20 mouse cellular contexts compared by ENCODE assay signal in genomic region chr17:8928560-8928959, GRCm38 (mm10). TPM values are rescaled to one million over a fixed set of nuclear protein-coding genes. Genes with fewer than 3 reads are reported as not detected.
A peak's percentile ranks its signal among the peaks of the same experiment; 100 is the strongest.
DNase-seq lines count a peak whose midpoint lies in the region; ATAC-seq and TF ChIP-seq lines count a peak whose summit lies in the region.
"Had no signal": no experiment of that assay in that cellular context is flagged by ENCODE, and none has a peak within 500 bp of the region (broad histone marks: within the 10 kb centered on the region; RNA-seq: fewer than 3 reads in every experiment).

No protein-coding gene starts in this region.

- no peaks in the 10 kb centered on the region for H3K27me3 ChIP-seq in hindbrain, embryonic 13.5 days
- no peaks in the 10 kb centered on the region for H3K27me3 ChIP-seq in hindbrain, embryonic 12.5 days
- H3K27me3 ChIP-seq in midbrain, embryonic 10.5 days (ENCODE audit: low read depth, poor library complexity, severe bottlenecking): no peaks in the 10 kb centered on the region
- no peaks in the 10 kb centered on the region for H3K27me3 ChIP-seq in midbrain, postnatal 0 days (ENCODE audit: insufficient read depth, low read length)

- DNase-seq in kidney, postnatal 14 days: peak; percentile 15
- no peak for DNase-seq in kidney, postnatal 4 days
- DNase-seq in midbrain, embryonic 10.5 days (ENCODE audit: low spot score): no peak
- no peak for DNase-seq in midbrain, postnatal 0 days (ENCODE audit: low spot score)
- DNase-seq in left cerebral cortex, postnatal 25 days (ENCODE audit: low spot score in 2 of 2): no peak
- DNase-seq: adrenal gland, postnatal 10 days; cerebellum, adult 11 months; cerebellum, adult 8-10 months; cerebellum, postnatal 14 days; embryo, embryonic 11 days; gastrocnemius, adult 2 months; gastrocnemius, postnatal 25 days had no signal

- no peak overlapping the region for H3K4me3 ChIP-seq in hindbrain, embryonic 13.5 days
- no peak overlapping the region for H3K4me3 ChIP-seq in hindbrain, embryonic 12.5 days
- H3K4me3 ChIP-seq in midbrain, embryonic 10.5 days: no peak overlapping the region
- H3K4me3 ChIP-seq in midbrain, postnatal 0 days (ENCODE audit: low read depth, low read length): no peak overlapping the region
- H3K4me3 ChIP-seq: embryonic facial prominence, embryonic 15.5 days; erythroblast, embryonic 14.5 days; forebrain, embryonic 10.5 days; gastrocnemius, adult 2 months; heart, embryonic 12.5 days had no signal

- no peak for TF ChIP-seq CTCF in midbrain, postnatal 0 days (IDR thresholded peaks at IDR 0.05)

- H3K4me2 ChIP-seq in hindbrain, embryonic 13.5 days: no peak overlapping the region
- H3K4me2 ChIP-seq in hindbrain, embryonic 12.5 days (replicated peaks): no peak overlapping the region
- H3K4me2 ChIP-seq in midbrain, postnatal 0 days (ENCODE audit: low read depth, low read length, poor library complexity, severe bottlenecking): no peak overlapping the region
- H3K4me2 ChIP-seq: embryonic facial prominence, embryonic 15.5 days; heart, embryonic 12.5 days had no signal

- H3K36me3 ChIP-seq in hindbrain, embryonic 13.5 days: peaks cover 6% of the 10 kb centered on the region; the same call in 1 of the 2 replicates
- no peaks in the 10 kb centered on the region for H3K36me3 ChIP-seq in hindbrain, embryonic 12.5 days
- no peaks in the 10 kb centered on the region for H3K36me3 ChIP-seq in midbrain, embryonic 10.5 days
- H3K36me3 ChIP-seq in midbrain, postnatal 0 days (ENCODE audit: insufficient read depth, low read length): peaks cover 7% of the 10 kb centered on the region; the same call in 1 of the 2 replicates
- H3K36me3 ChIP-seq: embryonic facial prominence, embryonic 15.5 days; forebrain, embryonic 10.5 days; heart, embryonic 12.5 days had no signal

- WGBS in hindbrain, embryonic 13.5 days: 51% methylated on average over 2 of the region's 2 CpGs
- WGBS in hindbrain, embryonic 12.5 days: 54% methylated on average over 2 of the region's 2 CpGs
- WGBS in midbrain, embryonic 10.5 days: 67% methylated on average over 2 of the region's 2 CpGs
- 57% methylated on average over 2 of the region's 2 CpGs for WGBS in midbrain, postnatal 0 days

- H3K4me1 ChIP-seq in hindbrain, embryonic 13.5 days (replicated peaks): peaks cover 40% of the 10 kb centered on the region
- peaks cover 18% of the 10 kb centered on the region for H3K4me1 ChIP-seq in hindbrain, embryonic 12.5 days
- peaks cover 25% of the 10 kb centered on the region for H3K4me1 ChIP-seq in midbrain, embryonic 10.5 days
- no peaks in the 10 kb centered on the region for H3K4me1 ChIP-seq in midbrain, postnatal 0 days (ENCODE audit: insufficient read depth, low read length)

- H3K9ac ChIP-seq in hindbrain, embryonic 13.5 days: peak overlapping the region; percentile 21; the same call in 1 of the 2 replicates
- H3K9ac ChIP-seq in hindbrain, embryonic 12.5 days: no peak overlapping the region
- H3K9ac ChIP-seq in midbrain, postnatal 0 days (replicated peaks; ENCODE audit: low read length, poor library complexity, severe bottlenecking): no peak overlapping the region; the same call in 1 of the 2 replicates
- H3K9ac ChIP-seq: embryonic facial prominence, embryonic 15.5 days; heart, embryonic 12.5 days had no signal

- no peak overlapping the region for H3K27ac ChIP-seq in hindbrain, embryonic 13.5 days
- H3K27ac ChIP-seq in hindbrain, embryonic 12.5 days: no peak overlapping the region
- 0 out of 2 replicates have a peak overlapping the region, but pooled peaks have one; percentile 14 for H3K27ac ChIP-seq in midbrain, embryonic 10.5 days (replicated peaks)
- H3K27ac ChIP-seq in midbrain, postnatal 0 days (ENCODE audit: low read depth, low read length): no peak overlapping the region
- H3K27ac ChIP-seq: embryonic facial prominence, embryonic 15.5 days; gastrocnemius, adult 2 months had no signal

- no peaks in the 10 kb centered on the region for H3K9me3 ChIP-seq in hindbrain, embryonic 13.5 days
- no peaks in the 10 kb centered on the region for H3K9me3 ChIP-seq in hindbrain, embryonic 12.5 days (replicated peaks)
- no peaks in the 10 kb centered on the region for H3K9me3 ChIP-seq in midbrain, embryonic 10.5 days (replicated peaks)
- no peaks in the 10 kb centered on the region for H3K9me3 ChIP-seq in midbrain, postnatal 0 days (ENCODE audit: low read length)
- H3K9me3 ChIP-seq: embryonic facial prominence, embryonic 15.5 days; forebrain, embryonic 10.5 days; heart, embryonic 12.5 days had no signal

- ATAC-seq in hindbrain, embryonic 13.5 days (ENCODE audit: low FRiP score): no peak
- ATAC-seq in hindbrain, embryonic 12.5 days (ENCODE audit: low FRiP score): no peak
- ATAC-seq in midbrain, postnatal 0 days (ENCODE audit: low FRiP score): no peak
- ATAC-seq: forebrain, embryonic 14.5 days had no signal

- intact Hi-C loops in left cerebral cortex, postnatal 25 days (cut with DNase I): no loop called here

RNA-seq across cellular contexts. Expression of gene 1700010I14Rik, which starts 59.6 kb away (rescaled TPM):
- polyA plus RNA-seq in hindbrain, embryonic 13.5 days (2015; fragmentation: Nextera tagmentation; extraction: Ambion mirVana): 2.5 and 3.3 TPM in 2 replicates
- 2.0 and 2.3 TPM in 2 replicates for polyA plus RNA-seq in hindbrain, embryonic 12.5 days (2016; fragmentation: Nextera tagmentation; extraction: Ambion mirVana)
- polyA plus RNA-seq in midbrain, embryonic 10.5 days (2016; fragmentation: Nextera tagmentation; extraction: Ambion mirVana): 3.5 and 3.9 TPM in 2 replicates
- total RNA-seq in midbrain, postnatal 0 days (2014; rRNA removed): 2.2 and 2.3 TPM in 2 replicates
- polyA plus RNA-seq in midbrain, postnatal 0 days (2015; fragmentation: Nextera tagmentation; extraction: Ambion mirVana): 3.6 and 4.1 TPM in 2 replicates
- 1 to 10 TPM; 1.4 to 1.7 TPM for total RNA-seq in left cerebral cortex, postnatal 25 days (2021)
- polyA plus RNA-seq: C2C12; erythroblast, embryonic 14.5 days had no signal
